11 mouse cellular contexts compared by ENCODE assay signal in genomic region chr14:57069906-57070305, GRCm38 (mm10). TPM values are rescaled to one million over a fixed set of nuclear protein-coding genes. Genes with fewer than 3 reads are reported as not detected.
A peak's percentile ranks its signal among the peaks of the same experiment; 100 is the strongest.
DNase-seq lines count a peak whose midpoint lies in the region; ATAC-seq and TF ChIP-seq lines count a peak whose summit lies in the region.
"Not testable (repeated sequence)": the region's sequence is repeated elsewhere in the genome, so short reads cannot be mapped to it uniquely, and the experiment has no call there.
"Had no signal": no experiment of that assay in that cellular context is flagged by ENCODE, and none has a peak within 500 bp of the region (broad histone marks: within the 10 kb centered on the region; RNA-seq: fewer than 3 reads in every experiment).

No protein-coding gene starts in this region.

- not testable (repeated sequence) for TF ChIP-seq POLR2A in MEL (IDR thresholded peaks at IDR 0.05; ENCODE audit: control insufficient read depth in 1 of 2, insufficient read depth in 1 of 2, low read depth in 1 of 2, low read length in 2 of 2, poor library complexity in 1 of 2)

- not testable (repeated sequence) for H3K27ac ChIP-seq in MEL (ENCODE audit: control insufficient read depth, low read depth, low read length); embryonic facial prominence, embryonic 10.5 days (replicated peaks); lung, postnatal 0 days (ENCODE audit: low read length)

- H3K4me1 ChIP-seq in MEL (ENCODE audit: control insufficient read depth in 1 of 2, insufficient read depth in 2 of 2, low read length in 2 of 2); embryonic facial prominence, embryonic 10.5 days; lung, postnatal 0 days (ENCODE audit: insufficient read depth, low read depth, low read length): not testable (repeated sequence)

- H3K79me2 ChIP-seq in MEL (ENCODE audit: control insufficient read depth, insufficient read depth, low read length, poor library complexity) = not testable (repeated sequence)

- not testable (repeated sequence) for H3K27me3 ChIP-seq in MEL (ENCODE audit: control insufficient read depth in 1 of 2, insufficient read depth in 2 of 2, low read length in 2 of 2); embryonic facial prominence, embryonic 10.5 days (replicated peaks; ENCODE audit: low read depth, poor library complexity, severe bottlenecking); lung, postnatal 0 days (replicated peaks; ENCODE audit: insufficient read depth, low read length)

- TF ChIP-seq CTCF in MEL (IDR thresholded peaks at IDR 0.05 in 2 of 3, conservative IDR thresholded peaks at IDR 0.05 in 1 of 3; ENCODE audit: control insufficient read depth in 1 of 3, insufficient read depth in 1 of 3, low read depth in 2 of 3, low read length in 3 of 3, poor library complexity in 1 of 3, severe bottlenecking in 1 of 3) = peak; percentile 58 to 95 (median 68)
- TF ChIP-seq CTCF in lung, postnatal 0 days (IDR thresholded peaks at IDR 0.05) = peak; percentile 78

- peak; percentile 68 for DNase-seq in MEL (ENCODE audit: low read depth, low spot score)
- DNase-seq in c-Kit-negative CD71-positive TER-119-positive erythroid progenitor cells, embryonic 14.5 days (ENCODE audit: low read depth, low spot score) = peak; percentile 15
- peak; percentile 65 for DNase-seq in embryonic facial prominence, embryonic 10.5 days (ENCODE audit: low spot score)
- peak; percentile 25 to 27 for DNase-seq in layer of hippocampus, postnatal 10 days (ENCODE audit: low spot score in 2 of 2)
- DNase-seq in lung, postnatal 0 days (ENCODE audit: low spot score) = peak; percentile 16
- peak; percentile 66 for DNase-seq in retina, embryonic 14.5 days (ENCODE audit: low spot score)
- DNase-seq in thymus, postnatal 14 days = peak; percentile 69

- H3K9ac ChIP-seq in MEL (ENCODE audit: control insufficient read depth, low read depth, low read length, poor library complexity, severe bottlenecking); lung, postnatal 0 days (replicated peaks; ENCODE audit: low read depth): not testable (repeated sequence)

- H3K4me3 ChIP-seq in MEL (ENCODE audit: control insufficient read depth in 1 of 2, insufficient read depth in 1 of 2, low read depth in 2 of 2, low read length in 2 of 2); embryonic facial prominence, embryonic 10.5 days; lung, postnatal 0 days (ENCODE audit: low read depth, low read length): not testable (repeated sequence)

- H3K36me3 ChIP-seq in MEL (ENCODE audit: control insufficient read depth in 1 of 2, insufficient read depth in 2 of 2, low read length in 2 of 2); embryonic facial prominence, embryonic 10.5 days (replicated peaks); lung, postnatal 0 days (ENCODE audit: insufficient read depth, low read length): not testable (repeated sequence)

- peak; percentile 27 to 45; a peak in 3 of 4 replicates for ATAC-seq in hematopoietic stem cell, adult 5-6 weeks (replicated peaks in 1 of 2; ENCODE audit: insufficient read depth in 1 of 2, low FRiP score in 2 of 2, low TSS enrichment in 1 of 2, low read depth in 1 of 2, poor library complexity in 2 of 2, severe bottlenecking in 2 of 2)
- ATAC-seq in lung, postnatal 0 days = not testable (repeated sequence)

- not testable (repeated sequence) for H3K4me2 ChIP-seq in lung, postnatal 0 days (replicated peaks; ENCODE audit: low read depth, low read length)

- not testable (repeated sequence) for TF ChIP-seq EP300 in MEL (IDR thresholded peaks at IDR 0.05; ENCODE audit: low read depth in 1 of 2, low read length in 2 of 2); lung, postnatal 0 days (IDR thresholded peaks at IDR 0.05)

- under 1% methylated on average over 2 of the region's 2 CpGs for WGBS in embryonic facial prominence, embryonic 10.5 days
- WGBS in lung, postnatal 0 days = 2% methylated on average over 2 of the region's 2 CpGs

- TF ChIP-seq RAD21 in MEL (IDR thresholded peaks at IDR 0.05; ENCODE audit: low read depth, low read length) = peak; percentile 67

- H3K9me3 ChIP-seq in MEL (replicated peaks; ENCODE audit: insufficient read depth, low read length); embryonic facial prominence, embryonic 10.5 days; lung, postnatal 0 days (ENCODE audit: low read length): not testable (repeated sequence)

TF ChIP-seq in MEL, 35 proteins besides CTCF, POLR2A, EP300 and RAD21:
- TF ChIP-seq SMC3 (IDR thresholded peaks at IDR 0.05; ENCODE audit: low read depth, low read length) (peak; percentile 65), ZC3H11A (IDR thresholded peaks at IDR 0.05; ENCODE audit: low read depth, low read length) (peak; percentile 31)

RNA-seq across cellular contexts. Expression of gene Gja3, which starts 12.0 kb away (rescaled TPM):
- total RNA-seq in MEL (2012; rRNA removed) = not detected in 2 replicates
- polyA plus RNA-seq in MEL (2012; ENCODE audit: insufficient read depth in 1 of 2, insufficient read length in 2 of 2, low read depth in 1 of 2, low replicate concordance in 2 of 2, missing spikeins in 1 of 2) = not detected
- polyA plus RNA-seq in embryonic facial prominence, embryonic 10.5 days (2016; fragmentation: Nextera tagmentation; extraction: Ambion mirVana) = 0.14 and 0.15 TPM in 2 replicates
- total RNA-seq in hematopoietic stem cell, adult 5-6 weeks (2017) = not detected in 2 replicates
- under 1 TPM; 0.46 to 0.89 TPM for total RNA-seq in layer of hippocampus, postnatal 10 days (2021)
- 1.0 TPM in 2 replicates for polyA plus RNA-seq in lung, postnatal 0 days (2015; fragmentation: Nextera tagmentation; extraction: Ambion mirVana)

RNA-seq across cellular contexts. Expression of gene Gjb2, which starts 34.6 kb away (rescaled TPM):
- total RNA-seq in MEL (2012; rRNA removed) = not detected in 2 replicates
- polyA plus RNA-seq in MEL (2012; ENCODE audit: insufficient read depth in 1 of 2, insufficient read length in 2 of 2, low read depth in 1 of 2, low replicate concordance in 2 of 2, missing spikeins in 1 of 2) = not detected
- polyA plus RNA-seq in embryonic facial prominence, embryonic 10.5 days (2016; fragmentation: Nextera tagmentation; extraction: Ambion mirVana) = 5.8 and 10.0 TPM in 2 replicates
- total RNA-seq in hematopoietic stem cell, adult 5-6 weeks (2017) = not detected in 2 replicates
- 1 to 10 TPM; 6.2 to 7.5 TPM for total RNA-seq in layer of hippocampus, postnatal 10 days (2021)
- 1.1 and 1.4 TPM in 2 replicates for polyA plus RNA-seq in lung, postnatal 0 days (2015; fragmentation: Nextera tagmentation; extraction: Ambion mirVana)

RNA-seq across cellular contexts. Expression of gene Gm4491, which starts 45.8 kb away (rescaled TPM):
- not detected in 2 replicates for total RNA-seq in MEL (2012; rRNA removed)
- polyA plus RNA-seq in MEL (2012; ENCODE audit: insufficient read depth in 1 of 2, insufficient read length in 2 of 2, low read depth in 1 of 2, low replicate concordance in 2 of 2, missing spikeins in 1 of 2) = not detected
- polyA plus RNA-seq in embryonic facial prominence, embryonic 10.5 days (2016; fragmentation: Nextera tagmentation; extraction: Ambion mirVana) = not detected in 2 replicates
- total RNA-seq in hematopoietic stem cell, adult 5-6 weeks (2017) = not detected in 2 replicates
- total RNA-seq in layer of hippocampus, postnatal 10 days (2021) = under 1 TPM; 0.39 to 0.42 TPM
- polyA plus RNA-seq in lung, postnatal 0 days (2015; fragmentation: Nextera tagmentation; extraction: Ambion mirVana) = not detected in 2 replicates
- polyA plus RNA-seq: forebrain, embryonic 16.5 days; heart, embryonic 16.5 days; midbrain, embryonic 16.5 days had no signal

Comparison
In these comparisons a context has a peak if more than half of its experiments do, and no peak if none do; other contexts are left out.
1. DNase-seq: peak in every context shown above with its lines; median percentile 69 in thymus, postnatal 14 days; 68 in MEL; 66 in retina, embryonic 14.5 days; 65 in embryonic facial prominence, embryonic 10.5 days; 26 in layer of hippocampus, postnatal 10 days; 16 in lung, postnatal 0 days; 15 in c-Kit-negative CD71-positive TER-119-positive erythroid progenitor cells, embryonic 14.5 days.